Mouse (Mus musculus): Measurements from ENCODE around the gene Fam163a. TPM values are rescaled to one million over a fixed set of nuclear protein-coding genes. Genes with fewer than 3 reads are reported as not detected.
"Not testable (repeated sequence)": the region's sequence is repeated elsewhere in the genome, so short reads cannot be mapped to it uniquely, and the experiment has no call there.

Gene Fam163a
- polyA plus RNA-seq, 1 experiment from 2014 or later, result 4.4 TPM

DNA sequence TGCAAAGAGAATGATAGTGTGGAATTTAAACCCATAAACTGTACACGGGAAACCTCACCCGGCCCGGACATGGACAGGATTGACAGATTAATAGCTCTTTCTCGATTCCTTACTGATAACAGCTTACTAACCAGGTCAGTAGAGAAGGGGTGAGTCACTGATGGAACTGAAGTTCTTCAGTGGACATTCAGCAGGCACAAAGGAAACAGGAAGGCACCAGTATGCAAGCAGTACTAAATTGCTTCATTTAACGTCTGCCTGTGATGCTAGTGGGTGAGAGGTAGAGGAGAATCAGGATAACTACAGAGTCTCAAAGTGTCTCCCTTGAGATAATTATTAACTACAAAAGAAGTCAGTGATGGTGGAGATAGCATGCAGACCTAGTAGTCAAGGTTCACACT is 160.6 kb downstream of the Fam163a start:
- 0 out of 2 replicates have a peak, but pooled peaks cover 2% of the 10 kb centered on the region for H3K36me3 ChIP-seq (ENCODE audit: control insufficient read depth, insufficient read depth, low read length)
- no peaks in the 10 kb centered on the region for H3K27me3 ChIP-seq (replicated peaks; ENCODE audit: control insufficient read depth, insufficient read depth, low read length)
- ATAC-seq, result peak; percentile 66
- H3K27ac ChIP-seq (ENCODE audit: low read length), result no peak overlapping the region
- no peak overlapping the region for H3K4me2 ChIP-seq (ENCODE audit: low read depth, low read length)
- peaks cover 28% of the 10 kb centered on the region for H3K4me1 ChIP-seq (ENCODE audit: control insufficient read depth, insufficient read depth, low read length)
- no peaks in the 10 kb centered on the region for H3K9me3 ChIP-seq (ENCODE audit: control insufficient read depth, low read length)
- no peak overlapping the region for H3K4me3 ChIP-seq (ENCODE audit: low read length)
- WGBS, result 40% methylated on average over 5 of the region's 5 CpGs
- H3K9ac ChIP-seq (ENCODE audit: low read depth, low read length), result no peak overlapping the region

GRCm38 (mm10) chr1:156043027-156043426 is 161.8 kb downstream of the Fam163a start:
- Histone ChIP-seq H3K9ac (ENCODE audit: low read depth, low read length) (peak overlapping the region; percentile 41; the same call in 1 of the 2 replicates), H3K27ac (ENCODE audit: low read length) (peak overlapping the region; percentile 50), H3K36me3 (ENCODE audit: control insufficient read depth, insufficient read depth, low read length) (0 out of 2 replicates have a peak, but pooled peaks cover 2% of the 10 kb centered on the region), H3K27me3 (replicated peaks; ENCODE audit: control insufficient read depth, insufficient read depth, low read length) (no peaks in the 10 kb centered on the region), H3K9me3 (ENCODE audit: control insufficient read depth, low read length) (no peaks in the 10 kb centered on the region), H3K4me1 (ENCODE audit: control insufficient read depth, insufficient read depth, low read length) (peaks cover 28% of the 10 kb centered on the region), H3K4me3 (ENCODE audit: low read length) (peak overlapping the region; percentile 27), H3K4me2 (ENCODE audit: low read depth, low read length) (peak overlapping the region; percentile 34)
- ATAC-seq, result peak; percentile 21
- 15% methylated on average over 4 of the region's 4 CpGs for WGBS

GRCm38 (mm10) chr1:156042481-156042880 is 162.3 kb downstream of the Fam163a start:
- H3K9me3 ChIP-seq (ENCODE audit: control insufficient read depth, low read length), result no peaks in the 10 kb centered on the region
- H3K4me3 ChIP-seq (ENCODE audit: low read length), result peak overlapping the region; percentile 53
- H3K27ac ChIP-seq (ENCODE audit: low read length), result peak overlapping the region; percentile 81
- H3K4me1 ChIP-seq (ENCODE audit: control insufficient read depth, insufficient read depth, low read length), result peaks cover 24% of the 10 kb centered on the region
- H3K9ac ChIP-seq (ENCODE audit: low read depth, low read length), result peak overlapping the region; percentile 52; the same call in 1 of the 2 replicates
- peak overlapping the region; percentile 68 for H3K4me2 ChIP-seq (ENCODE audit: low read depth, low read length)
- no peaks in the 10 kb centered on the region for H3K27me3 ChIP-seq (replicated peaks; ENCODE audit: control insufficient read depth, insufficient read depth, low read length)
- ATAC-seq, result peak; percentile 54
- H3K36me3 ChIP-seq (ENCODE audit: control insufficient read depth, insufficient read depth, low read length), result 0 out of 2 replicates have a peak, but pooled peaks cover 2% of the 10 kb centered on the region
- 63% methylated on average over 5 of the region's 5 CpGs for WGBS

- H3K4me1 ChIP-seq (ENCODE audit: control insufficient read depth, insufficient read depth, low read length), result peaks cover 24% of the 10 kb centered on the region
- H3K27me3 ChIP-seq (replicated peaks; ENCODE audit: control insufficient read depth, insufficient read depth, low read length), result no peaks in the 10 kb centered on the region
- peak overlapping the region; percentile 68 for H3K4me2 ChIP-seq (ENCODE audit: low read depth, low read length)
- H3K36me3 ChIP-seq (ENCODE audit: control insufficient read depth, insufficient read depth, low read length), result 0 out of 2 replicates have a peak, but pooled peaks cover 2% of the 10 kb centered on the region
- H3K4me3 ChIP-seq (ENCODE audit: low read length), result peak overlapping the region; percentile 53
- 24% methylated on average over 7 of the region's 7 CpGs for WGBS
- no peaks in the 10 kb centered on the region for H3K9me3 ChIP-seq (ENCODE audit: control insufficient read depth, low read length)
- H3K9ac ChIP-seq (ENCODE audit: low read depth, low read length), result peak overlapping the region; percentile 67
- peak overlapping the region; percentile 90 for H3K27ac ChIP-seq (ENCODE audit: low read length)
- ATAC-seq, result peak; percentile 21; the same call in 1 of the 2 replicates
Observed at GRCm38 (mm10) chr1:156041451-156042241, 163.2 kb downstream of the Fam163a start.

- H3K9me3 ChIP-seq (ENCODE audit: control insufficient read depth, low read length), result no peaks in the 10 kb centered on the region
- peak; percentile 77 for ATAC-seq
- WGBS, result under 1% methylated on average over 22 of the region's 22 CpGs
Observed at GRCm38 (mm10) chr1:156040731-156041401, 164.0 kb downstream of the Fam163a start.

DNA sequence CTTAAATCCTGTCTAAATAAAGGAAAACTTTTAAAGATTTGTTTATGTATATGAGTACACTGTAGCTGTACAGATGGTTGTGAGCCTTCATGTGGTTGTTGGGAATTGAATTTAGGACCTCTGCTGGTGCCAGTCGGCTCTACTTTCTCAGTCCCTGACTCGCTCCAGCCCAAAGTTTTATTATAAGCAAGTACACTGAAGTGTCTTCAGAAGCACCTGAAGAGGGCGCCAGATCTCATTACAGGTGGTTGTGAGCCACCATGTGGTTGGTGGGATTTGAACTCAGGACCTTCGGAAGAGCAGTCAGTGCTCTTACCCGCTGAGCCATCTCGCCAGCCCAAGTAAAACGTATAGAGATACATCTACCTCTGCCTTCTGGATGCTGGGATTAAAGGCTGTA is 164.8 kb downstream of the Fam163a start:
- not testable (repeated sequence) for H3K9me3 ChIP-seq (ENCODE audit: control insufficient read depth, low read length); H3K9ac ChIP-seq (ENCODE audit: low read depth, low read length); H3K4me2 ChIP-seq (ENCODE audit: low read depth, low read length); H3K4me3 ChIP-seq (ENCODE audit: low read length); H3K36me3 ChIP-seq (ENCODE audit: control insufficient read depth, insufficient read depth, low read length); H3K27me3 ChIP-seq (replicated peaks; ENCODE audit: control insufficient read depth, insufficient read depth, low read length); ATAC-seq
- peak overlapping the region; percentile 75; the same call in 1 of the 2 replicates for H3K27ac ChIP-seq (ENCODE audit: low read length)
- WGBS, result 70% methylated on average over 7 of the region's 7 CpGs
- H3K4me1 ChIP-seq (ENCODE audit: control insufficient read depth, insufficient read depth, low read length), result peaks cover 20% of the 10 kb centered on the region

More at GRCm38 (mm10) chr1:156040731-156041401, 164.0 kb downstream of the Fam163a start:
- peak overlapping the region; percentile 75 for H3K27ac ChIP-seq (ENCODE audit: low read length)
- peak overlapping the region; percentile 66 for H3K4me3 ChIP-seq (ENCODE audit: low read length)
- H3K9ac ChIP-seq (ENCODE audit: low read depth, low read length), result peak overlapping the region; percentile 70
- 0 out of 2 replicates have a peak, but pooled peaks cover 1% of the 10 kb centered on the region for H3K36me3 ChIP-seq (ENCODE audit: control insufficient read depth, insufficient read depth, low read length)
- H3K4me2 ChIP-seq (ENCODE audit: low read depth, low read length), result peak overlapping the region; percentile 43; the same call in 1 of the 2 replicates
- no peaks in the 10 kb centered on the region for H3K27me3 ChIP-seq (replicated peaks; ENCODE audit: control insufficient read depth, insufficient read depth, low read length)
- H3K4me1 ChIP-seq (ENCODE audit: control insufficient read depth, insufficient read depth, low read length), result peaks cover 24% of the 10 kb centered on the region

- H3K27ac ChIP-seq (ENCODE audit: low read length), result 0 out of 2 replicates have a peak overlapping the region, but pooled peaks have one; percentile 17
- WGBS, result 36% methylated on average over 5 of the region's 5 CpGs
Observed at GRCm38 (mm10) chr1:156037144-156037583, 167.7 kb downstream of the Fam163a start.

DNA sequence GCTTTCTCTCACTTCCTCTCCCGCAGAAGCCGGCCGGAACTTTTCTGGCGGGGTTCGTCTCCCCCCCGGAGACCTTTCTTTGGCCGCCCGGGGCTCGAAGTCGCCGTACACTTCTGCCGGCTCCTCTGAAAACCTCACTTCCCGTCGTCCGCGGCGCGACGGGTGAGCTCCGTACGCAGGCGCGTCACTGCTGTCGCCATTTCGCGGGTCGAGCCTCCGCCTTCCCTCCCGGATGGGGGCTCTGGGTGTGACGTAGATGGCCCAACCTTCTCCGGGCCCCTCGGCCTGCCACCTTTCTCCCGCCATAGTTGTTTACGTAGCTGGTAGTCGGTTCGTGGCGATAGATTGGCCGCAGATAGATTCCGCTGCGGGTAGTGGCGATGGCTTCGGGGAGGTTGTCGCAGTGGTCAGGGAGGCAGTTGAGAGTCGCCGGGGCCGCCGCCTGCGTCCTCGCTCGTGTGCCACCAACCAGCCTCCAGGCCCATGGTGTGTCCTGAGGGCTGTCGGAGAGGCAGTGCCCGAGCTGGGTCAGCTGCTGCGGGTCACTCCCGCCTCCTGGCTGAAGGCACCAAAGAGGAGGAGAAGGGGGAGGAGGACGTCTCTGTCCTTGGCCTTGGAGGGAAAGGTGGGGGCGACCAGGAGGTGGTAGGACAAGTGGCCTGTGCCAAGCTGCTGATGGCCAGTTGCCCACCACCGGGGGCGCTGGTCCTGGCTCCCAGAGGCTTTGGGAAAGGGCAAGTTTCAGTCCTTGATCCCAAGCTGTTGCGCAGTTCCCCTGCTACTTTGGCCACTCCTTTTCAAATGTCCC is 168.7 kb downstream of the Fam163a start, which contains the start of gene Tor1aip1:
Tor1aip1 (minus strand) TSS at position 551 of the 808 bp plus-strand sequence.
- ATAC-seq, result peak; percentile 95
- H3K27me3 ChIP-seq (replicated peaks; ENCODE audit: control insufficient read depth, insufficient read depth, low read length), result no peaks in the 10 kb centered on the region
- H3K9ac ChIP-seq (ENCODE audit: low read depth, low read length), result peak within 1 kb of the TSS; percentile 96
- under 1% methylated on average over 59 of the region's 59 CpGs for WGBS
- peak within 1 kb of the TSS; percentile 77 for H3K4me3 ChIP-seq (ENCODE audit: low read length)
- H3K4me1 ChIP-seq (ENCODE audit: control insufficient read depth, insufficient read depth, low read length), result peaks cover 9% of the 10 kb centered on the region
- H3K27ac ChIP-seq (ENCODE audit: low read length), result peak within 1 kb of the TSS; percentile 100
- peaks cover 8% of the 10 kb centered on the region for H3K36me3 ChIP-seq (ENCODE audit: control insufficient read depth, insufficient read depth, low read length)
- H3K9me3 ChIP-seq (ENCODE audit: control insufficient read depth, low read length), result no peaks in the 10 kb centered on the region
- peak within 1 kb of the TSS; percentile 65 for H3K4me2 ChIP-seq (ENCODE audit: low read depth, low read length)

More at GRCm38 (mm10) chr1:156037144-156037583, 167.7 kb downstream of the Fam163a start:
- Histone ChIP-seq H3K27me3 (replicated peaks; ENCODE audit: control insufficient read depth, insufficient read depth, low read length) (no peaks in the 10 kb centered on the region), H3K9me3 (ENCODE audit: control insufficient read depth, low read length) (no peaks in the 10 kb centered on the region), H3K4me3 (ENCODE audit: low read length) (peak overlapping the region; percentile 31), H3K4me1 (ENCODE audit: control insufficient read depth, insufficient read depth, low read length) (peaks cover 13% of the 10 kb centered on the region), H3K9ac (ENCODE audit: low read depth, low read length) (peak overlapping the region; percentile 26), H3K36me3 (ENCODE audit: control insufficient read depth, insufficient read depth, low read length) (peaks cover 8% of the 10 kb centered on the region), H3K4me2 (ENCODE audit: low read depth, low read length) (peak overlapping the region; percentile 44)
- ATAC-seq, result no peak

Data from intestine, embryonic 16.5 days (tissue).